Mouse (Mus musculus): ENCODE data around the gene Krtap28-13.

DNA sequence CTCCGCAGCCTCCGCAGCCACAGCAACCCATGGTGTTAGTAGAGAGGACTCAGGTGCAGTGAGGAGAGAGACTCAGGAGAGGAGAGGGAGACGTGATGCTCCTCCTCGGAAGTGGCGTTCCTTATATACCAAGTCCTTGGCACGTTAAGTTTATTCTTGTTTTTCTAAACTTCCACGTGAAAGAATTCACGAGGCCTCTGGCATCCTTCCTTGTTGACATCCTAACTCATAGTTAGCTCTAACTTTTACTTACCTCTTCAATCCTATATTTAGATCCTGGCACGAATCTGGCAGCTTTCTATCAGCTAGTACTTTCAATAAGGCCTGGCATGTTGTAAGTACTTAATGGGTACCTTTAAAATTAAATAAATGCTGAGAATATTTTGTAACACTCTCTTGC is 1.5 kb upstream of the Krtap28-13 start, which contains the start of gene A030005K14Rik:
- no peak for TF ChIP-seq GATA1 (IDR thresholded peaks at IDR 0.05; ENCODE audit: borderline replicate concordance, low read length)
- TF ChIP-seq FLI1 (IDR thresholded peaks at IDR 0.05; ENCODE audit: low read length) = no peak

Measured in megakaryocyte, embryonic 14.5 days (primary cell).